Mouse (Mus musculus) cortical plate, adult 2 months (tissue): ENCODE data around the gene Zfp536.

ENCODE experiments used
- CTCF ChIP-seq: fragments of 200-500 bp; IDR thresholded peaks from 2 replicates; pipeline ENCODE4 v1.5.1; 2011; ENCODE audit warnings: mild to moderate bottlenecking, control low read depth, low read length; ENCODE audit not compliant: insufficient read depth; ENCODE audit errors: extremely low read depth
- POLR2A ChIP-seq: fragments of 200-500 bp; IDR thresholded peaks from 2 replicates; pipeline ENCODE4 v1.6.1; 2011; ENCODE audit warnings: mild to moderate bottlenecking, low read length, control low read depth; ENCODE audit not compliant: insufficient read depth; ENCODE audit errors: extremely low read depth

GRCm38 (mm10) chr7:37562505-37562904 lies 210.9 kb downstream of the Zfp536 start:
- TF ChIP-seq CTCF: no peak
- TF ChIP-seq POLR2A: no peak
